Mouse (Mus musculus) limb, embryonic 14.5 days (tissue): ENCODE results near the gene Bub1b. TPM values are rescaled to one million over a fixed set of nuclear protein-coding genes. Genes with fewer than 3 reads are reported as not detected.

Experiments used
- ATAC-seq: fragments of 200-750 bp; cut with Nextera tagmentation; 2 replicates; pipeline ENCODE4 v1.8.0; 2017; ENCODE audit warnings: low read depth, moderate number of reproducible peaks, moderate TSS enrichment; ENCODE audit not compliant: low FRiP score
- DNase-seq: peaks from one replicate; pipeline ENCODE4 v3.0.0-alpha.2; 2015; ENCODE audit warnings: low spot score
- H3K27ac ChIP-seq: fragments of 300-500 bp; sonication (generic); replicated peaks from 2 replicates; pipeline ENCODE4 v1.5.1; 2014; ENCODE audit warnings: low read depth, mild to moderate bottlenecking, low read length, moderate library complexity, mixed read lengths
- H3K27me3 ChIP-seq: fragments of 300-500 bp; sonication (generic); 2 replicates; pipeline ENCODE4 v1.6.1; 2014; ENCODE audit warnings: low read length, mixed read lengths; ENCODE audit not compliant: control insufficient read depth, insufficient read depth
- H3K36me3 ChIP-seq: fragments of 300-500 bp; sonication (generic); 2 replicates; pipeline ENCODE4 v1.6.1; 2014; ENCODE audit warnings: mild to moderate bottlenecking, low read length, moderate library complexity, mixed read lengths; ENCODE audit not compliant: control insufficient read depth, insufficient read depth
- H3K4me1 ChIP-seq: fragments of 300-500 bp; sonication (generic); 2 replicates; pipeline ENCODE4 v1.6.1; 2014; ENCODE audit warnings: antibody characterized with exemption, low read length, mixed read lengths; ENCODE audit not compliant: control insufficient read depth, insufficient read depth
- H3K4me2 ChIP-seq: fragments of 300-500 bp; sonication (generic); replicated peaks from 2 replicates; pipeline ENCODE4 v1.6.1; 2014; ENCODE audit warnings: low read depth, mild to moderate bottlenecking, low read length, moderate library complexity; ENCODE audit not compliant: severe bottlenecking
- H3K4me3 ChIP-seq: fragments of 300-500 bp; sonication (generic); replicated peaks from 2 replicates; pipeline ENCODE4 v1.5.1; 2014; ENCODE audit warnings: low read length
- H3K9ac ChIP-seq: fragments of 300-500 bp; sonication (generic); 2 replicates; pipeline ENCODE4 v1.6.1; 2014; ENCODE audit warnings: mild to moderate bottlenecking, low read depth, low read length, moderate library complexity; ENCODE audit not compliant: severe bottlenecking
- H3K9me3 ChIP-seq: fragments of 300-500 bp; sonication (generic); 2 replicates; pipeline ENCODE4 v1.6.1; 2016; ENCODE audit warnings: low read length; ENCODE audit not compliant: control insufficient read depth
- POLR2A ChIP-seq: fragments of 200-500 bp; IDR thresholded peaks from 2 replicates; pipeline ENCODE4 v1.8.0; 2012; ENCODE audit warnings: inconsistent platforms, mild to moderate bottlenecking, moderate library complexity, borderline replicate concordance; ENCODE audit not compliant: insufficient read depth, insufficient read length; ENCODE audit errors: extremely low read depth
- WGBS: fragments of 180-500 bp; shearing (Covaris S2); extraction: QIAGEN DNeasy Blood & Tissue Kit; methylation state at CpG from one replicate; pipeline ENCODE4 v1.1.7; 2014; 5-methylcytosine and 5-hydroxymethylcytosine counted together
- polyA plus RNA-seq, 2 experiments: library from polyadenylated mRNA; depleted of rRNA in 1 of 2; stranded (reverse) in 1 of 2; unstranded in 1 of 2; fragments of >200 nt; fragmentation: Nextera tagmentation in 1 of 2; extraction: Ambion mirVana in 1 of 2; gene quantifications; 2 replicates each; pipeline versions ENCODE4 v1.2.1 to v1.2.3; 2012 to 2014

Gene Bub1b
- polyA plus RNA-seq, 2 experiments = 53.5 to 64.4 TPM

DNA sequence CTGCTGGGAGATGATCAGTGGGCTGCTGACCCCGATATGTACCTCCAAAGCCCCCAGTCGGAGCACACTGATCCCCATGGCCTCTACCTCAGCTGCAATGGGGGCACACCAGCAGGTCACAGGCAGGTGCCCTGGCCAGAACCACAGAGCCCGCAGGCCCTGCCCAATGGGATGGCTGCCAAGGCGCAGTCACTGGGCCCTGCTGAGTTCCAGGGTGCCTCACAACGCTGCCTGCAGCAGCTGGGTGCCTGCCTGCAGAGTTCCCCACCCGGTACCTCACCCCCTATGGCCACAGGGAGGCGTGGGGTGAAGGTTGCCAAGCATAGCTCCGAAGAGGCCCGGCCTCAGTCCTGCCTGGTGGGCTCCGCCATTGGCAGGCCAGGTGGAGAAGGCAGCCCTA, 91.9 kb downstream of the Bub1b start:
- ATAC-seq (no peak), DNase-seq (no peak)
- no peak overlapping the region for H3K4me2 ChIP-seq
- no peaks in the 10 kb centered on the region for H3K4me1 ChIP-seq
- H3K9me3 ChIP-seq = no peaks in the 10 kb centered on the region
- H3K27me3 ChIP-seq = no peaks in the 10 kb centered on the region
- H3K27ac ChIP-seq = no peak overlapping the region
- no peak for TF ChIP-seq POLR2A
- WGBS = 80% methylated on average over 9 of the region's 10 CpGs
- H3K4me3 ChIP-seq = no peak overlapping the region
- H3K36me3 ChIP-seq = no peaks in the 10 kb centered on the region
- no peak overlapping the region for H3K9ac ChIP-seq

Other genes starting within 250 kb of the Bub1b start
- gene Gpr176, start 224.8 kb upstream of the Bub1b start, polyA plus RNA-seq (2012; rRNA removed) = 0.28 and 0.29 TPM in 2 replicates
- gene Gpr176, start 224.8 kb upstream of the Bub1b start, polyA plus RNA-seq (2014; fragmentation: Nextera tagmentation; extraction: Ambion mirVana) = 0.36 and 0.83 TPM in 2 replicates
- 24.1 and 25.2 TPM in 2 replicates for gene Eif2ak4, start 209.6 kb upstream of the Bub1b start, polyA plus RNA-seq (2012; rRNA removed)
- 12.1 and 12.7 TPM in 2 replicates for gene Eif2ak4, start 209.6 kb upstream of the Bub1b start, polyA plus RNA-seq (2014; fragmentation: Nextera tagmentation; extraction: Ambion mirVana)
- gene Srp14, start 118.5 kb upstream of the Bub1b start, polyA plus RNA-seq (2012; rRNA removed) = 127 and 165 TPM in 2 replicates
- 229 and 238 TPM in 2 replicates for gene Srp14, start 118.5 kb upstream of the Bub1b start, polyA plus RNA-seq (2014; fragmentation: Nextera tagmentation; extraction: Ambion mirVana)
- gene Bmf, start 48.5 kb upstream of the Bub1b start, polyA plus RNA-seq (2012; rRNA removed) = 28.4 and 29.2 TPM in 2 replicates
- 5.1 and 6.2 TPM in 2 replicates for gene Bmf, start 48.5 kb upstream of the Bub1b start, polyA plus RNA-seq (2014; fragmentation: Nextera tagmentation; extraction: Ambion mirVana)
- 4.8 and 5.5 TPM in 2 replicates for gene Pak6, start 65.1 kb downstream of the Bub1b start, polyA plus RNA-seq (2012; rRNA removed)
- 3.8 and 4.6 TPM in 2 replicates for gene Pak6, start 65.1 kb downstream of the Bub1b start, polyA plus RNA-seq (2014; fragmentation: Nextera tagmentation; extraction: Ambion mirVana)
- 0.08 and 0.10 TPM in 2 replicates for gene Ankrd63, start 105.8 kb downstream of the Bub1b start, polyA plus RNA-seq (2012; rRNA removed)
- 0.07 TPM in 1 of 2 replicates, not detected in the other for gene Ankrd63, start 105.8 kb downstream of the Bub1b start, polyA plus RNA-seq (2014; fragmentation: Nextera tagmentation; extraction: Ambion mirVana)
- gene Plcb2, start 130.2 kb downstream of the Bub1b start, polyA plus RNA-seq (2012; rRNA removed) = 2.0 and 2.1 TPM in 2 replicates
- 0.74 and 0.82 TPM in 2 replicates for gene Plcb2, start 130.2 kb downstream of the Bub1b start, polyA plus RNA-seq (2014; fragmentation: Nextera tagmentation; extraction: Ambion mirVana)
- 7.9 and 8.0 TPM in 2 replicates for gene Inafm2, start 147.5 kb downstream of the Bub1b start, polyA plus RNA-seq (2012; rRNA removed)
- gene Inafm2, start 147.5 kb downstream of the Bub1b start, polyA plus RNA-seq (2014; fragmentation: Nextera tagmentation; extraction: Ambion mirVana) = 24.4 and 27.9 TPM in 2 replicates
- 1.7 and 1.8 TPM in 2 replicates for gene Ccdc9b, start 164.4 kb downstream of the Bub1b start, polyA plus RNA-seq (2012; rRNA removed)
- gene Ccdc9b, start 164.4 kb downstream of the Bub1b start, polyA plus RNA-seq (2014; fragmentation: Nextera tagmentation; extraction: Ambion mirVana) = 0.88 and 1.4 TPM in 2 replicates
- gene Phgr1, start 174.6 kb downstream of the Bub1b start, polyA plus RNA-seq (2012; rRNA removed) = 1.00 TPM in 1 of 2 replicates, not detected in the other
- not detected in 2 replicates for gene Phgr1, start 174.6 kb downstream of the Bub1b start, polyA plus RNA-seq (2014; fragmentation: Nextera tagmentation; extraction: Ambion mirVana)
- gene Disp2, start 181.5 kb downstream of the Bub1b start, polyA plus RNA-seq (2012; rRNA removed) = 0.16 and 0.17 TPM in 2 replicates
- 0.03 TPM in 1 of 2 replicates, not detected in the other for gene Disp2, start 181.5 kb downstream of the Bub1b start, polyA plus RNA-seq (2014; fragmentation: Nextera tagmentation; extraction: Ambion mirVana)
- gene Knstrn, start 215.8 kb downstream of the Bub1b start, polyA plus RNA-seq (2012; rRNA removed) = 40.1 and 67.0 TPM in 2 replicates
- gene Knstrn, start 215.8 kb downstream of the Bub1b start, polyA plus RNA-seq (2014; fragmentation: Nextera tagmentation; extraction: Ambion mirVana) = 81.3 and 89.2 TPM in 2 replicates